Mouse (Mus musculus) lung, adult 2 months (tissue): ENCODE measurements around the gene Gpd2.

Experiments
- CTCF ChIP-seq: fragments of 200-500 bp; IDR thresholded peaks from 2 replicates; pipeline ENCODE4 v1.5.1; 2011; ENCODE audit warnings: mild to moderate bottlenecking, low read length, control low read depth; ENCODE audit not compliant: insufficient read depth
- POLR2A ChIP-seq: fragments of 200-500 bp; IDR thresholded peaks from 2 replicates; pipeline ENCODE4 v1.6.1; 2011; ENCODE audit warnings: low read depth, mild to moderate bottlenecking, control low read depth, low read length, borderline replicate concordance; ENCODE audit errors: extremely low read depth

DNA sequence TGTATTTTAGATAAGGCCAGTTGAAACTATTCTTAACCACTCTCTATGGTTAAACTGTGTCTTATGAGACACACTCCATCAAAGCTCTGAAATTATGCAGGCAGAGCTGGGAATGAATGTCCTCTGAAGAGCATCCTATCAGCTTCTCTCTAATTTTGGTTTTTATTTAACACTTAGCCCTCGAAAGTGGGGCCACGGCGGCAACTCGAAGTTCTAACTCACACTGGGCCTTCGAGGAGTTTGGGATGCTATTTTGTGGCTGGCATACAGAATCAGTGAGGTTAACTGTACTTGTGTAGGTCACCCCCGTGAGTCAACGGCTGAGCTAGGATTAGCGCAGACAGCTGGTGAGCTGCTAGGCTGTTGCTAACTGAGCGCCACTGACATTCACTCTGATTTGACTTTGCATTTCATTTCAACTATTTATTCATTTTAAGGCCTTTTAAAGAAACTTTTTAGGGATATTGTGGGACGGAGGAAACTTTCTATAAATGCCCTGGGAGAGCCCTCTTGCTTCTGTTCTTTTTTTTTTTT is 42.8 kb downstream of the Gpd2 start:
- TF ChIP-seq POLR2A (no peak), CTCF (no peak)
